Mouse (Mus musculus) frontal cortex, postnatal 14 days (tissue): Measurements from ENCODE around the gene Zmym6.
A peak's percentile ranks its signal among the peaks of the same experiment; 100 is the strongest.

Source experiments
- DNase-seq, 2 experiments: peaks; one replicate each; pipeline ENCODE4 v3.0.0; 2022; ENCODE audit warnings: low spot score in 2 of 2

Gene Zmym6

DNA sequence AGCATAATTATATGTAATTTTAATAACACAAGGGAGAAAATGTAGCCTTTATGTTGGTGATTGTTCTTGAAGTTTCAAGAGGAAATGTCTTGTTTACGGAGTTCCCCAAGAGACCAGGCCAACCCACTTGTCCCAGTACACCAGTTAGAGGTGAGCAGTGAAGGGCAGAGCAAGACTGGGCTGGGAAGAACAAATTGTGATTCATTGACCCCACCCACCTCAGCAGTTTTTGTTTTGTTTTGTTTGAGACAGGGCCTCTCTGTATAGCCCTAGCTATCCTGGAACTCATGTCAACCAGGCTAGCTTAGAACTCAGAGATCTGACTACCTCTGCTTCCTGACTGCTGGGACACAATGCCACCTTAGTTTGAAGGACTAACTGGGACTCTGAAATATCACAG lies 47.1 kb downstream of the Zmym6 start:
- DNase-seq, result no peak

DNA sequence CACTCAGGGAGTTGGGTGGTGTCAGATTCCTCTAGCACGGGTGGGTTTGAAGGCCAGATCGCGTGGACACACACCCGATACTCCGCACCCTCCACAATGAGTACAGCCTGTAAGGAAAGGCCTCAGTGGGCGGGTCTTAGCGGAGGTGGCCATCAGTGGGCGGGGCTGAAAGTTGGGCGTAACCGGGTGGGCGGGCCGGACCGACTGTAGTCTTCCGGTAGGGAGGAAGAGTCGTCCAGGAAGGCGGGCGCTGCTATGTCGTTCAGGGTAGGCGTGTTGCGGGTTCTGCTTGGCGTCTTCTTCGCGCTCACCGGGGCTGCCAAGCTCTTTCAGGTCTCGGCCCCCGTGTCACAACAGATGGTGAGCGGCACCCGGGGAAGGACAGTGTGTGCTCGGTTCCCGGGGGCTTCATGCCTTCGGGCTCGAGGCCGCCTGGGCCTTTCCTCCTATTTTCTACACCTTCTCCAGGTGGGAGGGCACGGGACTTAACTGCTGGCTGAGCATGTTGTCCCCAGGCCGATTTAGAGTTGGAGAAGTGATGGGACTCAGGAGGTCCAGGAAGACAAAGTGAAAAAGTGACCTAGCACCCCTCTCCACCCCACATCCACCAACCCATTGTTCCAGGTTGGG lies 48.8 kb downstream of the Zmym6 start:
- DNase-seq, result peak; percentile 13 to 35

DNA sequence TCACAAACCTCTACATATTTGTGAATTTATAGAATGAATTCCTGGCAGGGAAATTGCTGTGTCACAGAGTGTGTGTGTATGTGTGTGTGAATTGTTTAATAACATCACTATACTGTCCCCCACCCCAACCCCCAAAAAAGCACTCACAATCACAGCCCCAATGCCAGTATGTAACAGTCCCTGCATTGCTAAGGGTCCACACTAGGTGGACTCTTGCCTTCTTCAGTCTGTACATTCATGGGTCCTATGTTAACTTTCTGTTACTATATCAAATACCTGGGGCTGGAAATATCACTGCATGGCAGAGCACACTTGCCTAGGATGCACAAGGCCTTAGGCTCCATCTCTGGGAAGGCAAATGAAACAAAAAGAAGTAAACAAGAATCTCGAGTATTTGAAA lies 57.5 kb downstream of the Zmym6 start:
- no peak for DNase-seq

DNA sequence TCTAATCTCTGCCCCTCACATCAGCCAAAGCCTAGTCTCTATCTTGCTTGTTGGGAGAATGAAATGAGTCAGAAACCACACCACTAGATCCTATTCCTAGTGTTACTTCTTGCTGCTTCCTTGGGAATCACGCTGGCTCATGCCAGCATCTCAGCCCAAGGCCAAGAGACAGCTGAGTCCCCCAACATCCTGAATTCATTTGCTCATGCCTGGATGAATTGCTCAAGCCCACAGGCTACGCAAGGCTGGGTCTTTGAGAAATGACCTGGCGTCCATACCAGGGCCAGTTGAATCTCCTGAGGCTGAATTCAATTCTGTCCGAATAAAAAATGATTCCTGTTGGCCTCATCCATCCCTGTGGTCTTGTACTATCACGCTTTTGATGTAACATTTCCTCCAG lies 60.4 kb downstream of the Zmym6 start:
- DNase-seq, result no peak

DNA sequence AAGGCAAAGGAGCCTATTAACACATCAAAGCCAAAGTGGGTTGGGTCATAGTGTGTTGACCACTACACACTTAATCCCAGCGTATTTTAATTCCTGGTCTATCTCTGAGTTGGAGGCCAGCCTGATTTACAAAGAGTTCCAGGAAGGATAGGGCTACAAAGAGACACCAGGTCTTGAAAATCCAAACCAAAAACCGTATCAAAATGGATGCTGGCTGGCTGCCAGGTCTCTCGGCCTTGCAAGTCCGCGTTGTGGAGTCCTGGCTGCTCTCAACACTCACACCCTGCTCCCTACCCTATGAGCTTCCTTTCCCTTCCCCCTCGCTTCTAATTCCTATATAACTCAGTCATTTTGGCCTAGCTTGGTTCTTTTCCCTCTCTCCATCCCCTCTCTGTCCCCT lies 61.3 kb downstream of the Zmym6 start:
- DNase-seq, result no peak

DNA sequence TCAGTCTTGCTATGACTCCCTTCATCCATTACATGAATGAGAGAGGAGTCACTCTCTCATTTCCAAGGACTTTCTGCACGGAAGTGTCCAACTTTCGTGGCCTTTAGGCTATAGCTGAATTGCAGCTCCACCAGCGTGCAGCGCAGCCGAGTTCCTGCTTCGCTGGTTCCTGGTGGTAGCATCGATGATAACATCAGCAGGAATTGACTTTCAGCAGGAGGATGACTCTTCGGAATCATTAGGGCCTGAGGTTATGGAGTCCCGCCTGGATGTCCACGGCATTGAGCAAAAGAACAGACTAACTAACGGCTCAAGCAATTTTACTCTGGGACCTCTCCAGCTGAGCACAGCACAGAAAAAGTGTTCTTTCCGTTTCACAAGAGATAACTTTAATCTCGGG lies 72.8 kb downstream of the Zmym6 start:
- DNase-seq, result no peak

DNA sequence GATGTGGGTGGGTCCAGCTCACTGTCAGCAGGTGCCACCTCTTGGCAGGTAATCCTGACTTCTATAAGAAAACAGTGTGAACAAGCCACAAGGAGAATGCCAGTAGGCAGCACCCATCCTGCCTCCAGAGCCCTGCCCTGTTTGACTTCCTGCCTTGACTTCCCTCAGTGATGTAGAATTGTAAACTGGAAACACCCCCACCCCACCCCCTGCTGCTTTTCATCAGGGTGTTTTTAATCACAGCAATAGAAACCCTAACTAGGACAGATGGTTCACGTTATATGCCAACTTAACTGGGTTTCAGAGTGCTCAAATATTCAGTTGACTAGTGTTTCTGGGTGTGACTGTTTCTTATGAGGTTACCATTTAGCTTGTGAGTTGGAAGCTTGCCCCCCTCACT lies 76.2 kb downstream of the Zmym6 start:
- no peak for DNase-seq

DNA sequence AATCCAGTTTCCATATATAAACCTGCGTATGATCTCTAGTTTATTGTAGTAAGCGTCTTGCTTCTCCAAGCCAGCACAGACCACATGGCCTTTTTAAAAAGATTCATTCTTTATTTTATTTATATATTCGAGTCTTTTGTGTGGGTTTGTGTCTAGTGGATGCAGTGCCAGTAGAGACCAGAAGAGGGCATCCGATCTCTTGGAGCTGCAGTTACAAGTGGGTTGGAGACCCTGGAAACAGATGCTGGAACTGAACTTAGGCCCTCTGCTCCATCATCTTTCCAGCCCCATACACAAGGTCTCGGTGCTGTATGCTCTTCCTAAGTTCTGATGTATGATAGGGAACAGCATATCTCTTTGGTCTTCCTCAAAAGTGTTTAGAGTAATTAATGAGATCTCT lies 78.6 kb downstream of the Zmym6 start:
- no peak for DNase-seq

DNA sequence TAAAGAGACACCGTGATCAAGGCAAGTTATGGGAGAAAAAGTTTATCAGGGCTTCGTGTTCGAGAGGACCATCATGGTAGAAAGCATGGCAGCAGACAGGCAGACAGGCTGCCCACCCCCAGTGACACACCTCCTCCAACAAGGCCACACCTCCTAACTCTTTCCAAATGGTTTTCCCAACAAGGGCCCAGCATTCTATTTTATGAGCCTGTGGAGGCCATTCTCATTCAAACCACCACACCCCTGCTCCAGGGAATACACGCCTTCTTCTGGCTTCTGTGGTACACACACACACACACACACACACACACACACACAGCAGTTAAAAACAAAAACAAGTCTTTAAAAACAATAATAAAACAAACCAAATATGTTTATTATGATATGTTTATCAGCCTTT lies 80.6 kb downstream of the Zmym6 start:
- DNase-seq, result no peak

DNA sequence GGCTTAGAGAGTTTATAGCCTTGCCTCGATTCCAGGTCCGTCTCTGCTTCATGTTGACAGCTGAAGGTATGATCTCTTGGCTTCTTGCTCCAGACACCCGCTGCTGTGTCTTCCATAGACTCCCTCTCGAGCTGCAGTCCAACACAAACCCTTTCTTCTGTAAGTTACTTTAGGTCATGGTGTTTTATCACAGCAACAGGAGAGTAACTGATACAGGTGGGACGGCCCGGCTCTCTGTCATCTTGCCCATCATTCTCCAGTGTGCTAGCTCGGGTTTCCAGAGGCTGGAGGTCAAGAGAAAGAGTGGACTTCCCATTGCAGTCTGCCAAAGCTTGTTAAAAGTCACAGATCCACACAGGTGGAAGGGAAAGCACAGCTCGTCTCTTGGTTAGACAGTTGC lies 86.7 kb downstream of the Zmym6 start:
- no peak for DNase-seq

DNA sequence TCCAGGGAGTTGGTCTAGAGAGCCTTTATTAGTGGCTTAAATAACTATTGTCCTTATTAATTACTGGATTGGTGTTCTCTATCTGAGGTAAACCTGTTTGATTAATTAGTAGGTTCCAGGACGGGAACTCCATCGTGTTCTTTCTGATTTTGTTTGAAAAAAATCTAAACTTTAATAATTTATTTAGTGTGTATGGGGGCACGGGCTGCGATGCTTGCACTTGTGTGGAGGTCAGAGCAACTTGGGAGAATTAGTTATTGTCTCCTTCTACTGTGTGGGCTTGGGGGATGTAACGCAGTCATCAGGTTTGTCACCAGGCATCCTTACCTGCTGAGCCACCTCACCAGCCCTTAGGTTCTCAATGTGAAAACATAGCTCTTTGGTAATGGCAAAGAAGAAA lies 89.9 kb downstream of the Zmym6 start:
- DNase-seq, result no peak

DNA sequence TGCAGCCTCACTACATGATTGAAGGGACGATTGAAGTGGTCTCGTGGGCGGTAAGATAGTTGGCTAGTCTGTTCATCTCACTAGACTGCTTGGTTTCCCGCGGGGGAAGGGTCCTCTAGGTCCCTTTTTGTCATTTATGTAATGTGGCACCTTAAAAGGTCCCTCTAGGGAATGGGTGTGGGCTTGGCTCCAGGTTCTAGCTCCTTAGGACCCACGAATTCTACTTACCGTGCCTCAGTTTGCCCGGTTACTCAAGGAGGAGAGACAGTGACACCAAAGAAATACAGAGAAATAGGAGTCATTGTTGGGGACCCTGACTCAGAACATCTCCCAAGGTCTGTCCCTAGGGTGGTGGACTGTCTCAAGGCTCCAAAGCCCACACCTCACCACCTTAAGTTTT lies 90.5 kb downstream of the Zmym6 start:
- no peak for DNase-seq

DNA sequence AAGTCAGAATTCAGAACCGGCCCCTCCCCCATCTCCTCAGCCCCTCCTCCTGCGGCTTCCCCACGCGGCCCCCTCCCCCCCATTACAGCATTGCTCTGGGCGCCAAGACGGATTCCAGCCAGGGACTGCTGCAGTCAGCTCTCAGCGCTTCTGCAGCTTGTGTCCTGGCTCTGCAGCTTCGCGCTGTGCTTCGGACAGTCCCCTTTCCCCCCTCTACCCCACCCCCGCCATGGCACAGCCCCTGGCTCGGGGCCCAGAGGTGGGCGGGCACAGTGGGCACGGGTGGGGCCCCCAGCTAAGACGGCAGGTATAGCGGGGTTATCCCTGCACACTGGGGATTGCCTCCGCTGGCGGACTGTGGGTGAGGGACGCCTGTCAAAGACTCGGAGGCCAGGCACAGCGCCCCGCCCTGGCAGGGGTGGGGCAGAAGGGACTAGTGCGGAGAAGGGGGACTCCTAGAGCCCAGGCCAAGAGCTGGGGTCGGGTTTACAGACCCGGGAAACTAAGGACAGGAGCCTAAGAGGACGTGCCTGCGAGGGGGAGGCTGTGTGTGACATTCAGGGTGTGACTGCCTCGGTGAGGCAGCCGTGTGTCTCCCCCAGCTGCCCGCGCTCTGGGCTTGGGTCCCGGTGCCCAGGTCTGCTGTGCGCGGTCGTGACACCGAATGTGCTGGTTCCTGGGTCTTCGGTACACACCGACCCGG lies 91.2 kb downstream of the Zmym6 start:
- peak in 1 of 2 experiments; percentile 64 for DNase-seq

DNA sequence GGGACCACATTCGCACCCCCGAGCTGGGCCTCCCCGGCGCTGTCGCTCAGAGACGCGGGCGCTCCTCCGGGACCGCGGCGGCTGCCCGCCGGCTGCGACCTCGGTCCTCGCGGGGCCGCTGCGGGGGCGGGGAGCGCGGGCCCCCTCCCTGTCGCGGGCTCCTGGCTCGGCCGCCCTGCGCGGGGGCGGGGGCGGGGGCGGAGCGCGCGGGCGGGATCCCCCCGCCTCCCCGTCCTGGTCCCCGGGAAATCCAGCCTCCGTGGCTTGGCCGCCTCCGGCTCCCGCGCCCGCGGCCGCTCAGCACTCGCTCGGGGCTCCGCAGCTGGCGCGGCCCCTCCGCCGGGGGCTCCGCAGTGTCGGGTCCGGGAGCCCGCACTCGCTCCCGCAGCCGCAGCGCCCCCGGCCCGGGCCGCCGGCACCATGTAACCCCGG lies 91.7 kb downstream of the Zmym6 start, which contains the start of gene Dlgap3:
Dlgap3 (plus strand) TSS at position 291 of the 432 bp plus-strand sequence.
- DNase-seq, result peak in 1 of 2 experiments; percentile 23

DNA sequence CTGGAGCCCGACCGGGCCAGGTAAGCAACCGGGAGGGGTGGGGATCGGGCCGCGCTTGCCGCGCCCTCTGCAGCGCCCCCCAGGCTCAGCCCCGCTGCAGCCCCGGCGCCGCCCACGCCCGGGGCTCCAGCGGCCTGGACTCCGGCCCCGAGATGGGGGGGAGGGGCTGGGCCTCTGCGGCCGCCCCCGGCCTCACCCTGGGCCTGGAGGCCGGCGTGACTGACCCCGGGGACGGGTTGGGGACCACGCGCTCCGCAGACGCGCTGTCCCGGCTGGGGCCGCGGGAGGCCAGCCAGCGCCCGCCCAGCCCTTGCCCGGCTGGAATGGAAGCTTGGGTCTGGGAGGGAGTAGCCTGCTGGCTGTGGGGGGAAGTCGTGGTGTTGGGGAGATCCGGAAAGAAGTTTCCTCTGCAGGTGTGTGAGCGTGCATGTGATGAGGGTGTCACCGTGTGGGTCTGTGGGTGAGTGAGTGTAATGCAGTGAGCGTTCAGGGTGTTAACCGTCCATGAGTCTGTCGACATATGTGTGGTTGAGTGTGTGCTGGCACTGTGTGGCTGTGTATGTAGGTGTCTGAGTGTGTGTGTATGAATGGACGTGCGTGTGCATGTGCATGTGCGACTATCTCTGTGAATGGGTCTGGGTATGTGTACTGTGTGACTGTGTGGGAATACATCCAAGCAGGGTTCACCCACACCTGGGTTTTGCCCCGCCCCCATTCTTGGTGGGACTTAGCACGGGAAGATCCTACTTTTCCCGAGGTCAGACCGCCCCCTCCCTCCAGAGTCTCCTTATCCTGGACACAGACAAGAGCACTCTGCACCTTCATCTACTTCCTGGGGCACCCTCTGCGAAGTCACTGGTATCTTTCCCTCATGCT lies 92.4 kb downstream of the Zmym6 start:
- peak in 1 of 2 experiments; percentile 30 for DNase-seq

DNA sequence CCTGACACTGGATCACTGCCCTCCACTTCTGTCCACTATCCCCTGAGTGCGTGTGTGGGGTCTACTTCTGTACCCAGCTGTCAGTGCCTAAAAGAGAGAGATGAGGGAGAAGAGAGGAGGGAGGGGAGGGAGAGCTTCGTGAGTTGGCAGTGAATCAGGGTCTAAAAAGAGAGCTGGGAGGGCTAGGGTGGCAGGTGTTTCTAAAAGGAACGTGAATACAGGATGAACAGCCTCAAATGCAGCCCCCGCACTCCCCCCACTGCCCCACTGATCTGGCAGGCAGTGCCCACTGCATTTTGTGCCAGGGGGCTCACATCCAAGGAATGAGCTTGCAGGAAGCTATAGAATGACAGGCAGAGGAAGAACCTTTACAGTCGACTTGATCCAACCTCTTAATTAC lies 93.7 kb downstream of the Zmym6 start:
- DNase-seq, result peak; percentile 56 to 74

DNA sequence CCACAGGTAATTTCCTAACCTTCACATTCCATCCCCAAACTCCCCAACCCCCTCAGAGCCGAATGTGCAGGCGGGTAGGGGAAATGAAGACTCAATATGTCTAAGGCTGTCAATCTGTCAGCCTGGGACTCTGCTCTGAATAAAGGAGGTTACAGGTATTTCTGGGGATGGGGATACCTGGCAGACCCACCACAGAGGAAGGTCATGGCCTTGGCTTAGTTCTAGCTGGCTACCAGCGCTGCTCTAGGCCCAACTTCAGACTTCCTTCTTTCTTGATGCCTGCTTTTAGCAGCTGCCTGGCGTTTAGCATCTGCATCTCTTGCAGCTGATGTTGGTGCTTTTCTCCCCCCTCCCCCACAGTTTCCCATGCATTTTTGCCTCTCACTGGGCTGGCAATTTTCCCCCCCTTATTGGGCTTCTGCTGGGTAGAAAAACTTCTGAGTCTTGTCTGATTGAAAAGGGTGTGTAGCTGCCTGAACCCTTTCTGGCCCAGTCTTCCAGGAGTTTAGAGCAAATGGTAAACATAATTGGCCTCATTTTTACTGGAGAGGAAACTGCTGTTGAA lies 94.2 kb downstream of the Zmym6 start:
- no peak for DNase-seq

DNA sequence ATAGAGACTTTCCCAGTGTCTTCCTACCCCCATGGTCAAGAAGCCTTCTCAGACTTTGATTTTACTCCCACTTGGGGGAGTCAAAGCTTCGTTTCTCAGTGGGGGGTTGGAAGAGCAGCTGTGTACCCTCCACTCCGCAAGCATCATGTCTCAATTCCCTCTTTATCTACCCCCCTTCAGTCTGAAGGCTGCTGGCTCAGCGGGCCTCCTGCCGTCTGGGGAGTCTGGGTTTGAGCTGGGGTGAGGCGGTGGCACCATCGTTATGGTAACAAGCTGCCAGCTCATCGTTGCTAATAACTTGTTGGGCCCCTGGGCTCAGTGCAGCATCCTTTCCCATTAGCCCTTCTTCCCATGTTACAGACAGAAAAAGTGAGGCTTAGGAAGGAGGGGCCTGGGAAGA lies 94.9 kb downstream of the Zmym6 start:
- DNase-seq, result no peak

DNA sequence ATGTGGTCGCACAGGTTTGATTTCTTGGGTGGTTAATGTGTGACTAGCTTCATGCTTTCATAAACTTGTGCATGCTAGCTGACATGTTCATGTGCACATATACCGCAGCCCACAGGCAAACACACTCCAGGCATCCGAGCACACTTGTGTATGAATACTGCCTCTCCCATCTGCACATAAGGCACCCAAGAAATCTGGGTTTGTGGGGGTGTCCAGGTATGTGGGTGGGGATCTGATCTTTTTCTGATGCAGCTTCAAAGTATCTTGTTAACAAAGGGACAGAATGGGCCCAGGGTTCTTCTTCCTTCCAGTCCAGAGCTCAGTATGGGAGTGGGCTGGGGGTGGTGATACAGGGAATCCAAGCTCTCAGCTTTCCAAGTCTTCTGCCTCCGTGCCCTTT lies 95.4 kb downstream of the Zmym6 start:
- DNase-seq, result no peak

DNA sequence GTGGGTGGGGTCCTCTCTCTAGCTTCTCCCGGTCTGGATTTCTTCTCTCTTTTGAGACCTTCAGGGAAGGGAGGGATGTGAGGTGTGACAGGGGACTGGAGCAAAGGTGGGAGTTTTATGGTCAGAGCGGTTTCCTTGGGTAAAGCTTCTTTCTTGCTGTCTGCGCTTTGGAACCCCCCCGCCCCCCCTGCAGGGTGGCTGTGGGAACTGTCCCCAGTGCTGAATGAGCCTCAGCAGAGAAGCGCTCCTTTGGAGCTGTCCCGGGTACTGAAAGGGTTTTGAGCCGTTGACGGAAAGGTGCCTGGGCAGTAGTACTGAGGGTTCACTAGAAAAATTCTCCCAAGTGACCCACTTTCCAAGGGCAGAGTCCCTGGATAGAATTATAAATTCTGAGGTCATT lies 96.3 kb downstream of the Zmym6 start:
- DNase-seq, result no peak
